Mouse (Mus musculus) midbrain, embryonic 10.5 days (tissue): Measurements from ENCODE around the gene Olfr1411. TPM values are rescaled to one million over a fixed set of nuclear protein-coding genes. Genes with fewer than 3 reads are reported as not detected.

ENCODE experiments used
- DNase-seq: peaks from one replicate; pipeline ENCODE4 v3.0.0-alpha.2; 2017; ENCODE audit warnings: low spot score
- H3K27ac ChIP-seq: fragments of 300-500 bp; sonication (generic); replicated peaks from 2 replicates; pipeline ENCODE4 v1.5.1; 2016; ENCODE audit warnings: mild to moderate bottlenecking
- H3K27me3 ChIP-seq: fragments of 300-500 bp; sonication (generic); 2 replicates; pipeline ENCODE4 v1.6.1; 2016; ENCODE audit warnings: low read depth, mild to moderate bottlenecking; ENCODE audit not compliant: poor library complexity, severe bottlenecking
- H3K36me3 ChIP-seq: fragments of 300-500 bp; sonication (generic); 2 replicates; pipeline ENCODE4 v1.6.1; 2016; ENCODE audit warnings: mild to moderate bottlenecking, moderate library complexity
- H3K4me1 ChIP-seq: fragments of 300-500 bp; sonication (generic); 2 replicates; pipeline ENCODE4 v1.6.1; 2016
- H3K4me3 ChIP-seq: fragments of 300-500 bp; sonication (generic); 2 replicates; pipeline ENCODE4 v1.5.1; 2016; ENCODE audit warnings: mild to moderate bottlenecking, moderate library complexity
- H3K9me3 ChIP-seq: fragments of 300-500 bp; sonication (generic); replicated peaks from 2 replicates; pipeline ENCODE4 v1.6.1; 2016; ENCODE audit warnings: mild to moderate bottlenecking
- WGBS: fragments of 180-500 bp; shearing (Covaris S2); methylation state at CpG from one replicate; pipeline ENCODE4 v1.1.7; 2016; 5-methylcytosine and 5-hydroxymethylcytosine counted together
- polyA plus RNA-seq: library from polyadenylated mRNA; unstranded; fragments of >200 nt; fragmentation: Nextera tagmentation; extraction: Ambion mirVana; gene quantifications from 2 replicates; pipeline ENCODE4 v1.2.1, GENCODE M21; 2016

The Olfr1411 gene
- polyA plus RNA-seq, 1 experiment from 2014 or later = not detected

DNA sequence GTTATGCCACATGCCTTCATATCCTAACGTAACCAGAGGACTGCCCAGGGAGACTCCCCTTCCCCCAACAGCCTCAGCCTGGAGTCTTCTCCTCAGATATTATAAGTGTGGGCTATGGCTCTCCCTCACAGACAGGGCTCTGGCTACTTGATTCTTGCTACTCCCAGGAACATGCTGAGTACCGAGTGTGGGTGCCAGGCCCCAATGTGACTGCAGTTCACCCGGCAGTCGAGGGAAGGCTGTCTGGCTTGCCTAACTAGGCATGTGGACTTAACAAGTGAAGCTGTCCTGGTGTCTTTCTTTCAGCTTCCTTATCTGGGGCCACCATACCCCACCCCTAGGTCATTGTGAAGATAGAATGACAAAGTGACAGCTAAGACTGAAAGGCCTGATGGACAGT is 49.5 kb downstream of the Olfr1411 start:
- H3K27me3 ChIP-seq = peaks cover 6% of the 10 kb centered on the region; the same call in 1 of the 2 replicates
- H3K4me3 ChIP-seq = no peak overlapping the region
- peaks cover 11% of the 10 kb centered on the region for H3K36me3 ChIP-seq
- H3K4me1 ChIP-seq = peaks cover 33% of the 10 kb centered on the region
- 89% methylated on average over 4 of the region's 4 CpGs for WGBS
- H3K9me3 ChIP-seq = no peaks in the 10 kb centered on the region
- no peak overlapping the region for H3K27ac ChIP-seq
- DNase-seq = no peak

DNA sequence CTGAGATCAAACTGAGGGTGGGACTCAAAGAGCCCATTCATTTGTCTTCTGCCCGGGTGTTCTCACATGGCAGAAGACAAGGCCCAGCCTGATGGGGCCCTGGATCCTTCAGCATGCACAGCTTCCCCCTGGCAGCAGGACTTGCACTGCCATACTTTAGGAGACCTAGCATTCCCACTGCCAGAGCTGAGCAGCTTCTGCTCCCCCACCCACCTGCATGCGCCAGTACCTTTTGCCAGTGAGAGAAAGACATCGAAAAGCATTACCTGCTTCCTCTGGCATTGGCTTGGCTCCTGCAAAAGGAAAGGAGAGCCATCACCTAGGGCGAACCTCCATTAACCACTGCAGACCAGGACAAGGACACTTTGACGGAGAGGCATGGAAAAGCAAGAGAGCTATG is 50.7 kb downstream of the Olfr1411 start:
- Histone ChIP-seq H3K9me3 (no peaks in the 10 kb centered on the region), H3K27ac (no peak overlapping the region), H3K27me3 (peaks cover 6% of the 10 kb centered on the region; the same call in 1 of the 2 replicates), H3K4me3 (no peak overlapping the region), H3K4me1 (peaks cover 32% of the 10 kb centered on the region), H3K36me3 (0 out of 2 replicates have a peak, but pooled peaks cover 2% of the 10 kb centered on the region)
- no peak for DNase-seq
- WGBS = 82% methylated on average over 5 of the region's 5 CpGs

DNA sequence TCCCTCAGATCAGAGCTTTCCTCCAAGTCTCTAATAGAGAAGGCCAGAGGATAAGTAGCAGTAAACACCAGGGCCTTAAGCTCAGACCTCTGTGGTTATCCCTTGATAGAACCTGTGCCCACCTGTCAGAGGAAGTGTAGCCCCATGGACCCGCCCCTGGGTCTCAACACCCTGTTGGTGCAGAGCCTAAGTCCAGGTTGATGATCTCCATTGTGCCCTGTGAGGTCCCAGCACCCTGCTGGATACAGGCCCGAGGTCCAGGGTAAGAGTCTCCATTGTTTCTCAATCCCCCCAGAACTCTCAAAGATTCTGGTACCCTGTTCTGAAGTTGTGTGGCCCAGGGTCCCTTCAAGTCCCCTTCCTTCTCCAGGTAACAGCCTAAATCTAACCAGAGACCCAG is 51.9 kb downstream of the Olfr1411 start:
- DNase-seq = no peak
- H3K4me1 ChIP-seq = peaks cover 20% of the 10 kb centered on the region
- H3K27me3 ChIP-seq = peaks cover 6% of the 10 kb centered on the region; the same call in 1 of the 2 replicates
- WGBS = 67% methylated on average over 2 of the region's 2 CpGs
- H3K36me3 ChIP-seq = no peaks in the 10 kb centered on the region
- no peak overlapping the region for H3K4me3 ChIP-seq
- no peaks in the 10 kb centered on the region for H3K9me3 ChIP-seq
- H3K27ac ChIP-seq = no peak overlapping the region

DNA sequence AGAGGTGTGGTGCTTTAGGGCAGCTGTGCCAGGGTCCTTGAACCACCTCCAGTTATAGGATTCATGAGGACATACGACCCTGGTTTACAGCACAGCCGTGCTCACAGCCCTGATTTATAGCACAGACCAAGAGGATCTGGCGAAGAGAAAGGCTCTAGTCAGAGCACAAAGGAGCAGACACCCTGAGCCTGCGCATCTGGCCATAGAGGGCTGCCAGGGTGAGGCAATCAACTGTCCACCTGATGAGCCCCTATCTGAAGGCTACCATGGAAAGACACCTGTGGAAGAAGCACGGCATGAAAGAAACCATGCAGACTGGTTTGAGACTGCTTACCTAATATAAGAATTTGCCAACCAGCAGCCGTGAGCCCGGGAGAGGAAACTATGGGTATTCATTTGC is 52.4 kb downstream of the Olfr1411 start:
- Histone ChIP-seq H3K9me3 (no peaks in the 10 kb centered on the region), H3K27me3 (peaks cover 6% of the 10 kb centered on the region; the same call in 1 of the 2 replicates), H3K27ac (no peak overlapping the region), H3K36me3 (no peaks in the 10 kb centered on the region), H3K4me1 (peaks cover 22% of the 10 kb centered on the region), H3K4me3 (no peak overlapping the region)
- WGBS = 83% methylated on average over 7 of the region's 7 CpGs
- no peak for DNase-seq

DNA sequence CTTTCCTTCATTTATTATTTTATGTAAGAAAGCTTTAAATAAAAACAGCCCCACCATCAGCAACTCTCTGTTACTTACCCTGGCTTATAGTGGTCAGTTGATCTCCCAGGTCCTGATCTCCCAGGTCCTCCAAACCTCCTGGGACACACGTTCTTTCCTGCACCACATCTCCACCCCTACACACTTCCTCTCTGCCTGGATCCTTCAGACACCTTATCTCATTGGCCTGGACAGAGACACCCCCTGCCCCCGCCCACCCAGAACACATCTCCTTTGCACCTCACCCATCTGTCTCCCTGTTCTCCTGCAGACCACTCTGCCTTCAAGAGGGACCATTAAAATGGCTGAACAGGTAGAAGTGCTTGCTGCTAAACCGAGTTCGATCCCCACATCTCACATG is 52.8 kb downstream of the Olfr1411 start:
- no peaks in the 10 kb centered on the region for H3K9me3 ChIP-seq
- no peak for DNase-seq
- H3K36me3 ChIP-seq = no peaks in the 10 kb centered on the region
- peaks cover 6% of the 10 kb centered on the region; the same call in 1 of the 2 replicates for H3K27me3 ChIP-seq
- H3K4me3 ChIP-seq = no peak overlapping the region
- 85% methylated on average over 4 of the region's 4 CpGs for WGBS
- no peak overlapping the region for H3K27ac ChIP-seq
- H3K4me1 ChIP-seq = peaks cover 24% of the 10 kb centered on the region

Other genes starting within 250 kb of the Olfr1411 start
- gene Ndufa10, start 120.6 kb upstream of the Olfr1411 start, polyA plus RNA-seq = 298 and 309 TPM in 2 replicates
- not detected in 2 replicates for gene Olfr1416, start 109.3 kb upstream of the Olfr1411 start, polyA plus RNA-seq
- not detected in 2 replicates for gene Olfr1415, start 98.3 kb upstream of the Olfr1411 start, polyA plus RNA-seq
- gene Olfr1414, start 75.8 kb upstream of the Olfr1411 start, polyA plus RNA-seq = not detected in 2 replicates
- not detected in 2 replicates for gene Olfr1413, start 23.1 kb upstream of the Olfr1411 start, polyA plus RNA-seq
- not detected in 2 replicates for gene Olfr1412, start 8.6 kb upstream of the Olfr1411 start, polyA plus RNA-seq
- gene Olfr1410, start 11.4 kb downstream of the Olfr1411 start, polyA plus RNA-seq = not detected in 2 replicates
- gene Olfr12, start 23.4 kb downstream of the Olfr1411 start, polyA plus RNA-seq = not detected in 2 replicates
- 368 and 378 TPM in 2 replicates for gene Cops9, start 47.6 kb downstream of the Olfr1411 start, polyA plus RNA-seq
- gene Otos, start 54.4 kb downstream of the Olfr1411 start, polyA plus RNA-seq = 0.07 TPM in 1 of 2 replicates, not detected in the other
- gene Gpc1, start 237.2 kb downstream of the Olfr1411 start, polyA plus RNA-seq = 65.5 and 71.4 TPM in 2 replicates